Mouse (Mus musculus) stomach, embryonic 14.5 days (tissue): ENCODE results near the gene Slc9a4. TPM values are rescaled to one million over a fixed set of nuclear protein-coding genes. Genes with fewer than 3 reads are reported as not detected.

Experiments used
- ATAC-seq: fragments of 200-750 bp; cut with Nextera tagmentation; 2 replicates; pipeline ENCODE4 v1.8.0; 2017; ENCODE audit warnings: low read depth, moderate TSS enrichment; ENCODE audit not compliant: insufficient number of reproducible peaks, insufficient read depth, low FRiP score
- H3K27ac ChIP-seq: fragments of 300-500 bp; sonication (generic); 2 replicates; pipeline ENCODE4 v1.5.1; 2014; ENCODE audit warnings: mild to moderate bottlenecking, low read length, moderate library complexity, mixed read lengths
- H3K27me3 ChIP-seq: fragments of 300-500 bp; sonication (generic); 2 replicates; pipeline ENCODE4 v1.6.1; 2014; ENCODE audit warnings: low read length, control low read depth, mixed read lengths; ENCODE audit not compliant: control insufficient read depth, insufficient read depth
- H3K36me3 ChIP-seq: fragments of 300-500 bp; sonication (generic); 2 replicates; pipeline ENCODE4 v1.6.1; 2014; ENCODE audit warnings: mild to moderate bottlenecking, control low read depth, low read length, moderate library complexity, mixed read lengths; ENCODE audit not compliant: control insufficient read depth, insufficient read depth
- H3K4me1 ChIP-seq: fragments of 300-500 bp; sonication (generic); 2 replicates; pipeline ENCODE4 v1.6.1; 2014; ENCODE audit warnings: low read length, control low read depth, mixed read lengths; ENCODE audit not compliant: control insufficient read depth, insufficient read depth
- H3K4me2 ChIP-seq: fragments of 300-500 bp; sonication (generic); replicated peaks from 2 replicates; pipeline ENCODE4 v1.6.1; 2014; ENCODE audit warnings: low read depth, low read length, control low read depth
- H3K4me3 ChIP-seq: fragments of 300-500 bp; sonication (generic); 2 replicates; pipeline ENCODE4 v1.5.1; 2014; ENCODE audit warnings: low read depth, low read length, control low read depth
- H3K9ac ChIP-seq: fragments of 300-500 bp; sonication (generic); replicated peaks from 2 replicates; pipeline ENCODE4 v1.6.1; 2014; ENCODE audit warnings: low read depth, mild to moderate bottlenecking, control low read depth, low read length, moderate library complexity, mixed read lengths
- H3K9me3 ChIP-seq: fragments of 300-500 bp; sonication (generic); 2 replicates; pipeline ENCODE4 v1.6.1; 2016; ENCODE audit warnings: low read depth, low read length, control low read depth; ENCODE audit not compliant: control insufficient read depth
- WGBS: fragments of 180-500 bp; shearing (Covaris S2); extraction: QIAGEN DNeasy Blood & Tissue Kit; methylation state at CpG from one replicate; pipeline ENCODE4 v1.1.7; 2014; 5-methylcytosine and 5-hydroxymethylcytosine counted together
- polyA plus RNA-seq: library from polyadenylated mRNA; unstranded; fragments of >200 nt; fragmentation: Nextera tagmentation; extraction: Ambion mirVana; gene quantifications from 2 replicates; pipeline ENCODE4 v1.2.1, GENCODE M21; 2014

The Slc9a4 gene
- polyA plus RNA-seq = 2.3 and 4.1 TPM in 2 replicates

DNA sequence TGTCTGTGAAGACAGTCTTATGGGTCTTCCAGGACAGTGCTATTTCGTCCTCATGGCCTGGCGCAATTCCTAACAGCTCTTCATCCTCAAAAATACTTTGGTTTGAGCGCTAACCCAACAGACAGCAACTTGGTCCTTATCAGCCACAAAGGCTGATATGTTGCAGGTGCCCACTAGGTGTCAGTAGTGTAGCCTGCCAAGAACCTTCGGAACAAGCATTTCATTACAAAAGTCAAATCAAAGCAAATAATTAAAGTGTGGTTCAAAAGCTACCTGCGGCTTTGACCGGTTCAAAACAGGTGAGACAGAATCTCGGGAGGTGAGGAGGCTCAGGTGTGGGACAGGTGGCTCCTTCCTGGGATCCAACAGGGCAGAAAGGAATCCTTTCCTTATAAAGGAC is at the start of gene Slc9a4:
Slc9a4 (plus strand) TSS at position 298 of the 400 bp plus-strand sequence.
- Histone ChIP-seq H3K27ac (no peak within 1 kb of the TSS), H3K4me2 (no peak within 1 kb of the TSS), H3K9me3 (no peaks in the 10 kb centered on the region), H3K27me3 (no peaks in the 10 kb centered on the region), H3K4me1 (no peaks in the 10 kb centered on the region), H3K4me3 (no peak within 1 kb of the TSS), H3K36me3 (no peaks in the 10 kb centered on the region), H3K9ac (no peak within 1 kb of the TSS)
- 12% methylated on average over 7 of the region's 7 CpGs for WGBS
- no peak for ATAC-seq

DNA sequence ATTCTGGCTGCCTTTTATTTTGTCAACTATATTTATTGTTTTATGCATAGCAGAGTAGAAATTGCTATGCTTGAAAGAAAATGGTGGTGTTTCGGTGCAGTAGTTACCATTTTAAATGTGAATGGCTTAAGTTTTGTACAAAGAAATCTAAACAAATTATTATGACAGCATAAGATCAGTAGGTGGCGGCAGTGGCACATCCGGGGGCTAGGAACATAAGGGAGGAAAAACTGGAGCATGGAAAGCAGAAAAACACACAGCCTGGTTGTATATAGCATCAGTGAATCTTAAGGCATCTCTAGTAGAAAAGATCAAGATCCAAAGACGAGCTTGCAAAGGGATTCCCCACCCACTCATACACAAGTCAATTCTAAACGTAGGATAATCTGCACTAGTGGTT is 42.3 kb upstream of the Slc9a4 start:
- H3K4me3 ChIP-seq = no peak overlapping the region
- no peaks in the 10 kb centered on the region for H3K9me3 ChIP-seq
- no peaks in the 10 kb centered on the region for H3K4me1 ChIP-seq
- H3K36me3 ChIP-seq = no peaks in the 10 kb centered on the region
- WGBS = 78% methylated on average over 5 of the region's 5 CpGs
- no peaks in the 10 kb centered on the region for H3K27me3 ChIP-seq
- no peak for ATAC-seq
- no peak overlapping the region for H3K4me2 ChIP-seq
- no peak overlapping the region for H3K27ac ChIP-seq
- H3K9ac ChIP-seq = no peak overlapping the region

DNA sequence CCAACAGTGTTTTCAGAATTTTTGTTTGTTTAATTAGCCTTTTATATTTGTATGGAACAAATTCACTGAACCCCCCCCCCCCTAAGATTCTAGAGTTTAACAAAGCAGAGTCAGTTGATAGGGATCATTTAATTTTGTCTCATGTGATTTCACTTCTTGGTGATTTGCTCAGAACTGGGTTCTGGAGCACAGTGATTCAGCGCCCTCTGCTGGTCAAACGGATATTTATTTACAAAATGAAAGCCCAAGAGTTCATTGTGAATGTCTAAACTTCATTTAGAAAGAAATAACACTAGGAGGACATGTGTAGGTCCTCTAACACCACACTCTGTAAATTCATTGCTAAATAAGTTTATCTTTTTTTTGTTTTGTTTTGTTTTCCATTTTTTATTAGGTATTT is 35.2 kb upstream of the Slc9a4 start:
- Histone ChIP-seq H3K27me3 (no peaks in the 10 kb centered on the region), H3K4me1 (no peaks in the 10 kb centered on the region), H3K36me3 (no peaks in the 10 kb centered on the region), H3K4me3 (no peak overlapping the region), H3K9ac (no peak overlapping the region), H3K9me3 (no peaks in the 10 kb centered on the region), H3K27ac (no peak overlapping the region), H3K4me2 (no peak overlapping the region)
- 0% methylated on average over 2 of the region's 2 CpGs for WGBS
- ATAC-seq = no peak

DNA sequence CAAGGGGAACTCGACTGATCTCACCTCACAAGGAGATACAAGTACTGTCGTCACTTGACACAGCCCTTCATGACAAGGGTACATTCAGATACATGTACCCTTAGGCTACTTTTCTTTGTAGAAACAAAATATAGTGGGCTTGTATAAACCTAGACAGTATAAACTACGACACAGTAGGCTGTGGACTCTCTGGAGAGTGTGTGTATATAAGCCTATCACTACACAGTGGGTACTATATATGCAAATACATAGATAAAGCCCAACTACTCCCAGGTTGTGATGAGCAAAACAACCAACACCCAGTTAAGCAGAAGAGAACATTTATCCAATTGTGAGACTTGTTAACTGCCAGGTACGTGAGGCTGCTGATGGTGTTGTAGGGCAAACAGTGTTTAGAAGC is 33.2 kb upstream of the Slc9a4 start:
- no peak overlapping the region for H3K4me3 ChIP-seq
- 77% methylated on average over 4 of the region's 4 CpGs for WGBS
- no peak overlapping the region for H3K4me2 ChIP-seq
- H3K36me3 ChIP-seq = no peaks in the 10 kb centered on the region
- H3K27ac ChIP-seq = no peak overlapping the region
- no peak overlapping the region for H3K9ac ChIP-seq
- no peak for ATAC-seq
- no peaks in the 10 kb centered on the region for H3K4me1 ChIP-seq
- H3K9me3 ChIP-seq = no peaks in the 10 kb centered on the region
- no peaks in the 10 kb centered on the region for H3K27me3 ChIP-seq

DNA sequence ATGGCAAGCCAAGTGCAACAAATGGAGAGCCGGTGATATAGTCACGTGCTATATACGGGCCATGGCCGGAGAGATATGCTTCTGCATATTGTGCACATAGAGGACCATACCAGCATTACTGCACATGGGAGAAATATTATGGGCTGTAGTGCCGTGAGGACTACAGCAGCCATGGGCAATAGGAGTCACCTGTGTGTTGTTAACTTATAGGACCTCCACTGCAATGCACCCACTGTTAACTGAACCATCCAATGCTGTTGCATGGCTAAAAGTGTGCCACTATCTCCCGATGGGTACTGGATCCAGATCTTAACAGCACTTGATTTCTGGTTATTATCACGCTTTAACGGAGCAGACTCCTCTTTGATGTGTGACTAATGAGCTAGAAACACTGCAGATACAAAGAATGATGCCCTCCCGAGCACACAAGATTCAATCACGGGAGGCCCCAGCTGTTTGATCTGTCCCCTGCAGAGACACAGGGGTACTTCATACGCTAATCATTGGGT is 32.8 kb upstream of the Slc9a4 start:
- H3K4me1 ChIP-seq = no peaks in the 10 kb centered on the region
- H3K9me3 ChIP-seq = no peaks in the 10 kb centered on the region
- no peaks in the 10 kb centered on the region for H3K36me3 ChIP-seq
- H3K4me3 ChIP-seq = no peak overlapping the region
- ATAC-seq = no peak
- H3K4me2 ChIP-seq = no peak overlapping the region
- no peak overlapping the region for H3K9ac ChIP-seq
- WGBS = 73% methylated on average over 11 of the region's 11 CpGs
- H3K27ac ChIP-seq = no peak overlapping the region
- no peaks in the 10 kb centered on the region for H3K27me3 ChIP-seq

DNA sequence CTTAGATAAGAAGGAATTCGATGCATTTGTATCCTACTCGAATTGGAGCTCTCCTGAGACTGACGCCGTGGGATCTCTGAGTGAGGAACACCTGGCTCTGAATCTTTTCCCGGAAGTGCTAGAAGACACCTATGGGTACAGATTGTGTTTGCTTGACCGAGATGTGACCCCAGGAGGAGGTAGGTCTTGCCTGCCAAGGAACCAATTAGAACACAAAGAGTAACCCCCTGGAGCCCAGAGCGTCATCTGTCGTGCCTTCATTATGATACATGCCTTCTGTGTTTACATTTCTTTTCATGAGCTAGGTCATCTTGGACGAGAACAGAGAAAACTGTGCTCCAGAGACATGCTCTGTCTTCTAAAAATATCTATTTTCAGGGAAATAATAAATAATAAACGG is 32.1 kb upstream of the Slc9a4 start:
- no peak overlapping the region for H3K4me2 ChIP-seq
- ATAC-seq = no peak
- no peak overlapping the region for H3K4me3 ChIP-seq
- H3K4me1 ChIP-seq = no peaks in the 10 kb centered on the region
- H3K27me3 ChIP-seq = no peaks in the 10 kb centered on the region
- no peak overlapping the region for H3K27ac ChIP-seq
- H3K9ac ChIP-seq = no peak overlapping the region
- H3K9me3 ChIP-seq = no peaks in the 10 kb centered on the region
- 28% methylated on average over 10 of the region's 10 CpGs for WGBS
- H3K36me3 ChIP-seq = no peaks in the 10 kb centered on the region

DNA sequence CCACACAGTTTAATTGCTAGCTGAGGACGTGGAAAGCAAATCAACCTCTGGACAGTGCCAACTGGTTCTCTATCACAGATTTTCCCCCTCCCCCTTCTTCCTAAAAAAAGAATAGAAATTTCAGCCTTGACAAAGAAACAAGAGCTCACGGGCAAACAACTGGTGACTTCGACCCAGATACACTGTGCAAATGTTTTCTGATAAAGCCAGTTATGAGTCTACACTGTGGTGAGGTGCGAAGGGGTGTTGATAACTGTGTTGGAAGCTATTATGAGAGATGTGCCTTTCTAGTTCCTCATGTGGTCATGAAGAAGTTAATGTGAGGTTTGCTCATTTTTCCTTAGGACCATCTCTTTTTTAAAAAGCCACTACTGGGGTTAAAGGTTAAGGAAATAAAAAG is 10.5 kb upstream of the Slc9a4 start:
- 0 out of 2 replicates have a peak, but pooled peaks have one; percentile 46 for ATAC-seq
- no peak overlapping the region for H3K4me3 ChIP-seq
- WGBS = 72% methylated on average over 4 of the region's 4 CpGs
- H3K9ac ChIP-seq = no peak overlapping the region
- H3K4me1 ChIP-seq = no peaks in the 10 kb centered on the region
- no peaks in the 10 kb centered on the region for H3K36me3 ChIP-seq
- H3K27ac ChIP-seq = no peak overlapping the region
- H3K27me3 ChIP-seq = no peaks in the 10 kb centered on the region
- H3K4me2 ChIP-seq = no peak overlapping the region
- H3K9me3 ChIP-seq = no peaks in the 10 kb centered on the region

DNA sequence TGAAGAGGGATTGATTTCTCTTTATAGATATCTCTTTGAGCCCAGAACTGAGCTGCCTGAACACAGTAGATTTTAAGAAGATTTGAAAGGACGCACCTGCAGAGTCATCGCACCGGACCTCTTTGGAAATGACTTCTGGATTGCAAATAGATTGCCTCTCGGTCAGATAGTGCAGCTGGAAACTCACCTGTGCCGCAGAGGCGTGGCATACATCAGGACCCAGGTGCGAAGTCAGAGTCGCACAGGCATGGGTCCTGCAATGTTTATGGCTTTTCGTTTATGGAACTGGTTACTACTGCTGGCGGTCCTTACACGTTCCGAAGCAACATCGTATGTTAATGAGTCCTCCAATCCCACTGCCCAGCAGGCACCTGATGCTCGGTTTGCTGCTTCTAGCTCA is 388 bp downstream of the Slc9a4 start:
- Histone ChIP-seq H3K9me3 (no peaks in the 10 kb centered on the region), H3K36me3 (no peaks in the 10 kb centered on the region), H3K9ac (no peak overlapping the region), H3K4me2 (no peak overlapping the region), H3K27me3 (no peaks in the 10 kb centered on the region), H3K4me3 (no peak overlapping the region), H3K27ac (no peak overlapping the region), H3K4me1 (no peaks in the 10 kb centered on the region)
- WGBS = 61% methylated on average over 14 of the region's 14 CpGs
- no peak for ATAC-seq

DNA sequence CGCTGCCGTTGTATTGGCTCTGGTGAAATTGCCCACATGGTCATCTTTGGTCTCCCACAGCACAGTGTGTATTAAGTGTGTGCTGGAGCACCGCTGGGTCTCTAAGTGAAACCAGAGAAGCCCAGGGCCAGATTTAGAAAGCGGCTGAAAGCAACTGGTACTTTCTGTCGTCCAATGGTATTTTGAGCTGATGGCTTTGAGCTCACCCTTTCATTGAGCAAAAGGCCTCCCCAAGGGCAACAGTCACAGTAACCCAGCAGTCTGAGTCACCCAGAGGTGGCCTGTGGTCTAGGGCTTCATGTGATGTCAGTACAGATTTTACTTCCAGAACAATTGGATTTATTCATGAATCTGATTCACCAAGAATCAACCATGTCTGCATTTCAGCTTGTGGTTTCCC is 6.9 kb downstream of the Slc9a4 start:
- no peaks in the 10 kb centered on the region for H3K36me3 ChIP-seq
- H3K4me2 ChIP-seq = no peak overlapping the region
- no peak overlapping the region for H3K4me3 ChIP-seq
- no peak overlapping the region for H3K27ac ChIP-seq
- ATAC-seq = no peak
- no peak overlapping the region for H3K9ac ChIP-seq
- no peaks in the 10 kb centered on the region for H3K4me1 ChIP-seq
- no peaks in the 10 kb centered on the region for H3K27me3 ChIP-seq
- WGBS = 83% methylated on average over 5 of the region's 5 CpGs
- H3K9me3 ChIP-seq = no peaks in the 10 kb centered on the region
